Mouse (Mus musculus): ENCODE data around the gene Ppp1r12a. TPM values are rescaled to one million over a fixed set of nuclear protein-coding genes. Genes with fewer than 3 reads are reported as not detected.
"Not testable (repeated sequence)": the region's sequence is repeated elsewhere in the genome, so short reads cannot be mapped to it uniquely, and the experiment has no call there.

Gene Ppp1r12a
- total RNA-seq, 2 experiments from 2014 or later = 135 to 147 TPM

DNA sequence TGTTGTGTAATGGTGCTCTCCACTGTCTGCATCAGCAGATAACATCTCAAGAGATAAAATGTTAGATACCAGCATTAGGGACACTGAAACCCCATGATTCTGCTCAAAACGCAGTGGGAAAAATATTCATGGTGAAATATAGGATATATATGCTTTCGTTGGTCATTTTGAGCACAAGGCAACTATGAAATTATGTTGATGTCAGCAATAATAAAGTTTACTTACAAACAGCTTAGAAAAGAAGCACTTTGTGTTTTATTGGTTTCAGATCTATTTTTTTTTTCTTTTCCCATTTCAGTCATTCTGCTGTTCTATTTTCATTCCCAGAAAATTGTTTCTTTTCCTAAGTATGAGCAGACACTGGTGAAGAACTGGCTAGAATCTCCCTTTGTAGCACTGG is 34.1 kb downstream of the Ppp1r12a start:
- DNase-seq (ENCODE audit: low spot score in 2 of 2) = no peak

DNA sequence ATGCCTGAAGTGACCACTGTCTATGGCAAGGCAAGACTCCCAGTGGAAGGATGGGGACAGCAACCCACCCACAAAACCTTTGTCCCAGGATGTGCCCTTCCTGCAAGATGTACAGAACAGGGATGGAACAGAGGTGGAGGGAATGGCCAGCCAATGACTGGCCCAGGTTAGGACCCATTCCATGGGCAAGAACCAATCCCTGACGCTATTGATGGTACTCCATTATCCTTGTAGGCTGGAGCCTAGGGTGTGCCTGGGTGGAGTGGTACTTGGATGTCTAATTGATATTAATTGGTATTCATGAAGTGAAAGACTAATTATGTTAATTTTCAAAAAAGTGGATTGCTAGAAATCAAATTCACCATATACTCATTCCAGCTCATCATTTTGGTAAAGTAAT is 35.5 kb downstream of the Ppp1r12a start:
- no peak for DNase-seq (ENCODE audit: low spot score in 2 of 2)

DNA sequence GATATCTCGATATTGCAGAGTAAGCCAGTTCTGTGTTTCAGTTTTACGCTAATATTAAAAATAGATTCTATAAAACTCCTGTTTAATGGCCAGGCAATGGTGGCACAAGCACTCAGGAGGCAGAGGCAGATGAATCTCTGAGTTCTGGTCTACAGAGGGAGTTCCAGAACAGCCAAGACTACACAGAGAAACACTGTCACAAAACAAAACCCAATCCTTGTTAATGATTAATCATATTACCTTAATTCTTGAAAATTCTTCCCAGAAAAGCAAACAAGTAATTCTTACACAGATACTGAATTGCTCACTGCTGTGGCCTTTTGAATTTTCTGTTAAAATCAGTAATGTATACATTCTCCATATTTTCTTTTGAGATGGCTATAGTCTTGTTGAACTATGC is 37.0 kb downstream of the Ppp1r12a start:
- no peak for DNase-seq (ENCODE audit: low spot score in 2 of 2)

DNA sequence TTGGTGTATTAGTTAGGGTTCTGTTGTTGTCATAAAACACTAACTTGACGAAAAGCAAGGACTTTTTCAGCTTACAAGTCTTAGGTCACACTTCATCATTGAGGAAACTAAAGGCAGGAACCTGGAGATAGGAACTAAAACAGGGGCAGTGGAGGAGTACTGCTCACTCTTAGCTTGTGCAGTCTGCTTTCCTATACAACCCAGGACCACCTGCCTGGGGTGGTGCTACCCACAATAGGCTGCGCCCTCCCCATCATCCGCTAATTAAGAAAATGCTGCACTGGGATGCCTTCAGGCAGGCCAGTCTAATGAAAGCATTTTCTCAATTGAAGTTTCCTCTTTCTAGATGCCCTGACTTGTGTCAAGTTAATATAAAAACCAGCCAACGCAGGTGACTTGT is 40.1 kb downstream of the Ppp1r12a start:
- no peak for DNase-seq (ENCODE audit: low spot score in 2 of 2)

DNA sequence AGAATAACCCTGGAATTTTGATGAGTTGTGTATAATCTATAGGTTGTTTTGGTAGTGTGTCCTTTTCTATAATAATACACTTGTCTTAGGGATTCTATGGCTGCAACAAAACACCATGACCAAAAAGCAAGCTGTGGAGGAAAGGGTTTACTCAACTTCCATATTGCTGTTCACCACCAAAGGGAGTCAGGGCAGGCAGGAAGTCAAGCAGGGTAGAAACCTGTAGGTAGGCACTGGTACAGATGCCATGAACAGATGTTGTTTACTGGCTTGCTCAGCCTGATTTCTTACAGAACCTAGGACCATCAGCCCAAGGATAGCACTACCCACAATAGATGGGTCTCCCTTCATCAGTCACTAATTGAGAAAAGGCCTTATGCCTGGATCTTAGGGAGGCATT is 41.4 kb downstream of the Ppp1r12a start:
- no peak for DNase-seq (ENCODE audit: low spot score in 2 of 2)

DNA sequence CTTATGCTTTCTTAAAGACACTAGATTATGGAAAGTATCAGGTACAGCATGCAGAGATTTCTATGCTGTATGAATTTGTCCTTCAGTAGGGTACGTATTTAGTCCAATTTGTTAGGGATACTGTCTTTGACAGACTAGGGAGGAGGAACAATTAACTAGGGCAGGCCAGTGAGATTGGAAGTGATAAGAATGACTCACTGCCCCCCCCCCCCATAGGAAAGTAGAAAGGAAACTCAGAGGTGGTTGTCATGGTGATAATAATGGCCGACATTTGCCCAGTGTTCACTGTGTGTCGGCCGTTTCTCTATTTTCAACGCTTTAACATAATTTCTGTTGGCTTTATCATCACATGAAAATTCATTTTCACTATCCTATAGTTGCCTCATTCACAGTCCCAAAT is 47.4 kb downstream of the Ppp1r12a start:
- no peak for DNase-seq (ENCODE audit: low spot score in 2 of 2)

DNA sequence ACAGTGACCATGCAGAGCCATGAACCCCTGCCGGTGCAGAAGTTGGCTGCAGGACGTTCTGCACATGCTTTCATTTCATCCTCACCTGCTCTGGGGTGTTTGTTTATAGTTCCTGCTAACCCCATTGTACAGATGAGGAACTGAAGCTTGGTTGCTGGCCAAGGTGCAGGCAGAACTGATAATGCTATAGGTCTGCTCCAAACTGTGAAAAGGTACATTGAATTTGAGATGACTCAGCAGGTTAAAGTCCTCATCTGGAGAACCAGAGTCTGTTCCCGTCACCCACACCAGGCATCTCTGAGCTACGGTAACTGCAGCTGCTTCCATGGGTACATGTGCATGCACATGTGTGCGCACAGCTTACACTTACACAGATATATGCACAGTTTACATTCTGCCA is 62.4 kb downstream of the Ppp1r12a start:
- DNase-seq (ENCODE audit: low spot score in 2 of 2) = no peak

DNA sequence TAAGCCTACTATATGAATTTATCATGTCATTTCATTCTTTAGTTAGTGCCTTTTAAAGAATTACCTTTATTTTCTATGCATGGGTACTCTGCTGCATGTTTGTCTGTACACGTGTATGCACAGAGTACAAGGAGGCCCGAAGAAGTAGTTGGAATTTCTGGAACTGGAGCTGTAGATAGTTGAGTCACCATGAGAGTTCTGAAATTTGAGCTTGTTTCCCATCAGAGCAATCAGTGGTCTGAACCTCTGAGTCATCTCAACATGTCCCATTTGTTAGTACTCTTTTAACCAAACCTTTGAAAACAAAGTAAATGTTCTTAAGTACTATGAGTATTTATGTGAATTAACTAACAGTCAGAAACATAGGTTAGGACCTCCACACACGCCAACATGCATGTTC is 75.1 kb downstream of the Ppp1r12a start:
- DNase-seq (ENCODE audit: low spot score in 2 of 2) = no peak

DNA sequence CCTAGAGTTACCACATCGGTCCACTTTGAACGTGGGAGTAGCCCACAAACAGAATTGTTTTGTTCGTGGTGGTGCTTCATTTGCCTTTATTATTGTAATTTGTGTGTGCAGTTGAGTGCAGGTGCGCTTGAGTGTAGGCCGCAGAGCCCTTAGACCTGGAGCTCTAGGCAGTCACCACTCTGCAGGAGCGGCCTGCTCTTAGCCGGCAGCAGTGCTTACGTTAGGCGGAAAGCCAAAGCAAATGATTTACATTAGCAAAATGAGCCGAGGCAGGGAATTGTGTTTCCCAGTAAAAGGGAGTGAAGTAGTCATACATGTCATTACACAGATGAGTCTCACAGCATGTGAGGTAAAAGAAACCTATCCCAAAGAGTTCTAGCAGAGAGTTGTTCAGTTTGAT is 77.1 kb downstream of the Ppp1r12a start:
- no peak for DNase-seq (ENCODE audit: low spot score in 2 of 2)

DNA sequence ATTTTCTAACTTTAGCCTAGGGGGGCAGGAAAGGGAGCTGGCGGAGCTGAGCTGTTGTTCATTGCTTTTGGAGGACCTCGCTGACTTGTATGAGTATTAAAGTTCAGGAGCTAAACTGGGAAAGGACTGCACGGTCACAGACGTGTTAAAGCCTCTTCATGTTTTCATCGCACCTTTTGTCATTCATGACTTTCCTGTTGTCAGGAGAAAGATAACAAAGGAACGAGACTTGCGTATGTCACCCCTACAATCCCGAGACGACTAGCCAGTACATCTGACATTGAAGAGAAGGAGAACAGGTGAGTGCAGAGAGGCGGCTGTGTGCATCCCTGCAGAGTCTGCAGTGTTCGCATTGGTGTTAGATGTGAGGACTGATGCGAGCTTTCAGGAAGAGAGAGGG is 88.7 kb downstream of the Ppp1r12a start:
- DNase-seq (ENCODE audit: low spot score in 2 of 2) = no peak

DNA sequence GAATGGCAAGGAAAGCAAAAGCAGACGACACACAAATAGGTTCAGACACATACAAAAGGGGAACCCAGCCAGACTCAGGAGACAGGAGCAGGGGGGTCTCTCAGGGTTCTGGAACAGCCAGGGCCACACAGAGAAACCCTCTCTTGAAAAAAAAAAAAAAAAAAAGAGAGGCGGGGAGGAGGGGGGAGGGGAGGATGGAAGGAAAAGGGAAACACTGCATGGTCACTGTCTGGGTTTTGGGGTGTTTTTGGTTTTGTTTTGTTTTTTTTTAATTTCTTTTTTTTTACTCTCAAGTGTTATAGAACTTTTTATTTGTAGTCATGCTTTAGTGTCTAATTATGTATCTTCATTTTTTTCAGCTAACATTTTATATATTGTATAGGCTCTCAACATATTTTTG is 89.2 kb downstream of the Ppp1r12a start:
- DNase-seq (ENCODE audit: low spot score in 2 of 2) = no peak

DNA sequence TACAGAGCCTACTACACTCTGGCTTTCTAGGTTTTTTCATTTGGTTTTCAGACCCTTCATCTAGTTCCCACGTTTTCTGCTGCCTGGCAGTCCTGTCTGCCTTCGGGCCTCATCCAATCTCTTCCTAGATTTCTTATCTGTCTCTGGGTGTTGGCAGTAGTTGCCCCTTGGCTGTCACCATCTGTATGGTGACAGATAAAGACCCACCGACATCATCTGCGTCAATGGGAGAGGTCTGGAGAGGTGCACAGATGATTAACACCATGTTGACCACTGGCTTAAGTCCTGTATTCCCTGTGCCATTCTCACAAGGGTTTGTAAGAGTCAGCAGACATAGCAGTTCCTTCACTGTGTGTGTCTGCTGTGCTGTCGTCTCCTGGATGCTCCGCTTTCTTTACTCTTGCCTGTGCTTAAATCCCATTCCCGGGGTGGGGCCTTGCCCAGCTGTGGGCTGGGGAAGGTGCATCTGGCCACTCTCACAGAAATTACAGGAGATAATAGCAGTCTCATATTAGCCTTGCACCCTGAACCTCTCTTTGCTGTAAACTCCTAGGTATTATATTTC is 93.9 kb downstream of the Ppp1r12a start:
- DNase-seq (ENCODE audit: low spot score in 2 of 2) = no peak

DNA sequence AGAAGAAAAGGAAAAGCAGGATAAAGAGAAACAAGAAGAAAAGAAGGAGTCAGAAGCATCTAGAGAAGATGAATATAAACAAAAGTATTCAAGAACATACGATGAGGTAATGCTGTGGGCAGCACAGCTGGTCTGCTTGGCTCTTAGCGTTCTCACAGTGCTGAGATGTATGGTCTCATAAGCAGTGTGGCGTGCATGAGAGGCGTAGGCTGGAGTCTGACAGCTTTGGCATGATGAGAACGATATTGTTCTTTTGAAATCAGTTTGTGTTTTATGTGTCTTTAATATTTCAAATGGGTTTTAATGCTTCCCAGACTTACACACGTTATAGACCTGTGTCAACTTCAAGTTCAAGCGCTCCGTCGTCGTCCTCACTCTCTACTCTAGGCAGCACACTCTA is 98.9 kb downstream of the Ppp1r12a start:
- DNase-seq (ENCODE audit: low spot score in 2 of 2) = peak in 1 of 2 experiments; percentile 42

DNA sequence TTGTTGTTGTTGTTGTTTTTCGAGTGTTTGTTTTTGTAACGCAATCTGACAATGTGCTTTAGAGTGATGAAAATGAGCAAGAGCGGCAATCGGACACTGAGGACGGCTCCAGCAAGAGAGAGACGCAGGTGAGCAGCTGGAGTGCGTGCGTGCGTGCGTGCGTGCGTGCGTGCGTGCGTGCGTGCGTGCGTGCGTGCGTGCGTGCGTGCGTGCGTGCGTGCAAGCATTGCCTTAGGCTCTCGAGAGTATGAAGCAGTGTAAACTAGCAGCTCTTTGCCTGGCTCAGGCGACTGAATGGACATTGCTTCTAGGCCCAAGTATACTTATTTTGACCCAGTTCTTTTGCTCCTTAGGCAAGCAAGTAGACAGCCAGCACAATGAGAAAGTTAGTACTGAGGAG is 102.6 kb downstream of the Ppp1r12a start:
- no peak for DNase-seq (ENCODE audit: low spot score in 2 of 2)

DNA sequence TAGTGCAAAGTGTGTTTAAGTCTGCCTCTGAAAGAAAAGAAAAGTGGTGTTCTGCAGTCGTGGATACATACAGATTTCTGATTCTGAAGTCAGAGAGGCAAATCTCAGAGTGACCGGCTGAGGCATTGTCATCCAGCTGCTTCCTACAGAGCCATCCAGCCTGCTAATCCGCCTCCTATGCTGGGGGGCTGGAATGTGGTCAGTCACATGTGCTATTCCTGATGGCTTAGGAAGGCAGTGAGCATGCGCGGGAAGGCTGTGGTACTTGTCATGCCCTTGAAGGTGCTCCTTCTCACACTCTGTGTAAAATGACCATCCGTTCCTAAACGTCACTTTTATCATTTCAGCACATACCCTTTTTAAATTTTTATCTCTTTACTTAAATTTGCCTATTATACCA is 109.2 kb downstream of the Ppp1r12a start:
- DNase-seq (ENCODE audit: low spot score in 2 of 2) = no peak

DNA sequence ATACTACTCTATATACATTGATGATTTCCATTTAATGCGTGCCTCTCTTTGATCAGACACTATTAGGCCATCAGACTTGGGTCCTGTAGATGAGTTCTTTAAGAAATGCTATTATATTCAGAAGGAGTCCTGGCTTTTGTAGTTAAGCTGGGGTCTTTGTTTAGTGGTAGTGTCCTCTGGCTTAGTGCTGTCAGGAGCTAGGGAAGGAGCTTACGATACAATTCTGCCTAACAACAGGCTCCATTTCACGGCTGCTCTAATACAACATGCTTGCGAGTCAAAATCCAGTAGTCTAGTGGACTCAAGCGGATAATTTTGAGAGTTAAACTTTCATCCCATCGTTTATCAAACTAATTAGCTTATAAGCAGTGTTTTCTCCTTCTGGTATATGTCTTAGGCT is 114.7 kb downstream of the Ppp1r12a start:
- DNase-seq (ENCODE audit: low spot score in 2 of 2) = no peak

DNA sequence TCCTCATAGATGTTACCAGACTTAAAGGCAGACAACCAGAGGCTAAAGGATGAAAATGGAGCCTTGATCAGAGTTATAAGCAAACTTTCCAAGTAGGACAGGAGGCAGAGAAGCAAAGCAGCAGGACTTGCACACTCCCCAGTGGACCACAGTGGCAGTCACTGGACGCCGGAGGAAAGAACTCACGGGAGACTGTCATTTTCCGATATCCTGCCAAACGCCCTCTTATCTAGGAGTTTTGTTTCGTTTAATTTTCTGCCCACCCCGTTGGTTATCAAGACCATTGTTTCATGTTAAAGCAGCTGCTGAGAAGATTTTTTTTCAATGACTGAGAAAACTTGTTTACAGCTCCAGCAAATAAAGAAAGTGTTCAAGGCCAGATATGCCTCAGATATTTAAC is 115.2 kb downstream of the Ppp1r12a start:
- no peak for DNase-seq (ENCODE audit: low spot score in 2 of 2)

DNA sequence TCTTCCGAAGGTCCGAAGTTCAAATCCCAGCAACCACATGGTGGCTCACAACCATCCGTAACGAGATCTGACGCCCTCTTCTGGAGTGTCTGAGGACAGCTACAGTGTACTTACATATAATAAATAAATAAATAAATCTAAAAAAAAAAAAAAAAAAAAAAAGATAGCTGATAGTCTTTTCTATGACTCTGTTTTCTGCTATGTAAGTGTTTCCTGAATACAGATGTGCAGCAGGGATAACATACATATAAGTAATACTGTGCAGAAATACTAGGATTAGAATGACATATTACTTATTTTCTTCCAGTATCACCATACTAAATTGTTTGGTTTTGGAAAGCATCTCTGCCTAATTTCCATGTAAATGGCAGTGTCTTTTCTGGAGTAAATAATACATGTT is 119.1 kb downstream of the Ppp1r12a start:
- DNase-seq (ENCODE audit: low spot score in 2 of 2) = not testable (repeated sequence)

DNA sequence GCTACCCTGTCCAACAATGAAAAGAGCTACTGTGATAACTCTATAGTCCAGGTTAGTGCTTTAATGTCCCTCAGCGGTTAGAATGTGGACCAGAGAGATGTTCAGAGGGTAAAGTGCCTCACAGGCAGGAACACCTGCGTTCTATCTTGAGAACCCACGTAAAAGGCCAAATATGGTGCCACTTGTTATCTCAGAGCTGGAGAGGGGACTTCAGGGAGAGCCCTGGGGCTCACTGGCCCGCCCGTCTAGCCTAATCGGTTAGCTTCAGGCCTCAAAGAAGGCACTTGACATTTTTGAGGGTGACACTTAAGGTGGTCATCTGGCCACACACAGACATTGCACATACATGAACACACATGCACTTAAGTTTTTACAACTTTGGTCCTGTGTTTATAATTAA is 120.4 kb downstream of the Ppp1r12a start:
- DNase-seq (ENCODE audit: low spot score in 2 of 2) = no peak

DNA sequence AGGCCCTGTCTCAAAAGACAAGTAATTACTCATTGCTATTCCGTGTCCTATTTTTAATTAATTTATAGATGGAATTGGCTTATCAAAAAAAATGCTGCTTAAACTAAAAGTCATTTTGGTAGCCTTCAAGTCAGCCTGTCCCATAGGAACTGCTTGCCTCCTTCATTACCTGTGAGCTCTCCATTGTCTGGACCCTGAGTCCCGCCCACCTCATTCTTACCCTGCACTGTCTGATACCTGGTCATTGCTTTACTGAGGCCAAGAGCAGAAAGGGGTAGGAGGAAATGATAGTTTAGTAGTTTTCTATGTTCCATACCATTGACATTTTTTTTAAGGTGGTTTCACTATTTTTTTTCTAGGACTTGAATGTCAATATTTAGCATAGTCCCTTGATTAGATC is 121.4 kb downstream of the Ppp1r12a start:
- no peak for DNase-seq (ENCODE audit: low spot score in 2 of 2)

DNA sequence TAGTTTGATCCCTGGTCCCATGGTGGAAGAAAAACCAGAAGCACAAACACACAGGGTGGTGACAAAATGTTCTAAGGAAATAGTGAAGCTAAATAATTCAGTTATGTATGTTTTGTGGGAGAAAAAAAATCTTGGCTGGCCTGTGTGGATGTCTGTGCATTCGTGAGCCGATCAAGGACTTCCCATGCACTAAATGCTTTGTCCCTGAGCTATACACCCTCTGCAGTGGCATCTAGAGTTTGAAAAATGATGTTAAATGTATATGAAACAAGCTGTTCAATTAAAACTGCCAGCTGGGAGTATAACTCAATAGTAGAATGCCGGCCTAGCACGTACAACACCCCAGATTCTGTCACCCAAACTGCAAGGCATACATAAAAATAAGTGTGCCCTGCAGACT is 121.8 kb downstream of the Ppp1r12a start:
- DNase-seq (ENCODE audit: low spot score in 2 of 2) = no peak

DNA sequence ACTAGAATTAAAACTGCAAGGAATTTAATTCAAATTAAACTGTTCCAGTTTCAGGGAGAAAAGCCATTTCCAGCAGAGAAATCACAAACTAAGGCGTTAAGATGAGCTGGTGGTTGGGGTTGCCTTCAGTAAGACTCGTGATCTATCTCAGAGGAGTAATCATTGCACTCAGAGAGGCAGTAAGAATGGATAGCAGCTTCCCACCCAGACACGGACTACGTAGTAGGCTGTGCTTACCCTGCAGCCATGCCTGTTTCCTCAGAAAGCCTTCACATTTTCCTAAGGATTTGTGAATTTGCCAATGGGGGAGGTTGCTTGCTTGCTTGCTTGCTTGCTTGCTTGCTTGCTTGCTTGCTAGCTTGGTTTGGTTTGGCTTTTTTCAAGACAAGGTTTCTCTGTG is 122.5 kb downstream of the Ppp1r12a start:
- DNase-seq (ENCODE audit: low spot score in 2 of 2) = no peak

DNA sequence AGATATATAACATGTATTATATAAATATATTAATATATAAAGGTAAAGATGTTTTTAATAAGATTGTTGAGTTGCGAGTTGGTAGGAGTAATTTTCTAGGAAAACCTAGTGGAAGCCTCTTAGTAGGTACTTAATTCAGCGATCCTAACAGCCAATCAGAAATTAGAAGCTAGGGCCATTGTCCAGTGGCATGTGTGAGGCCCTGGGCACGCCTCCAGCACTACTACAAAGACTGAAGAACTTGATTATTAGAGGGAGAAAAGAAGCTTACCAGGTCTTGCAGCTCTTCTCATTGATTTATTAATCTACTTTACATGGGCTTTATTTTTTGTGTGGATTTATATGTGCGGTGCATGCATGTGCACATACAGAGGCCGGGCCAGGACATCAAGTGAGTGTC is 123.0 kb downstream of the Ppp1r12a start:
- DNase-seq (ENCODE audit: low spot score in 2 of 2) = no peak

Data from left cerebral cortex, adult 18-20 months (tissue).